Mouse (Mus musculus) kidney, embryonic 15.5 days (tissue): ENCODE data around the gene Lsamp. TPM values are rescaled to one million over a fixed set of nuclear protein-coding genes. Genes with fewer than 3 reads are reported as not detected.

Experiments used
- ATAC-seq: fragments of 200-750 bp; cut with Nextera tagmentation; replicated peaks from 2 replicates; pipeline ENCODE4 v1.8.0; 2017; ENCODE audit warnings: moderate TSS enrichment; ENCODE audit not compliant: low FRiP score
- H3K27ac ChIP-seq: fragments of 300-500 bp; sonication (generic); 2 replicates; pipeline ENCODE4 v1.5.1; 2015; ENCODE audit warnings: mild to moderate bottlenecking, inconsistent platforms
- H3K27me3 ChIP-seq: fragments of 300-500 bp; sonication (generic); 2 replicates; pipeline ENCODE4 v1.6.1; 2015; ENCODE audit warnings: inconsistent platforms
- H3K36me3 ChIP-seq: fragments of 300-500 bp; sonication (generic); 2 replicates; pipeline ENCODE4 v1.6.1; 2015; ENCODE audit warnings: inconsistent platforms
- H3K4me1 ChIP-seq: fragments of 300-500 bp; sonication (generic); 2 replicates; pipeline ENCODE4 v1.6.1; 2015; ENCODE audit warnings: inconsistent platforms
- H3K4me2 ChIP-seq: fragments of 300-500 bp; sonication (generic); 2 replicates; pipeline ENCODE4 v1.6.1; 2015; ENCODE audit warnings: moderate library complexity, mild to moderate bottlenecking, inconsistent platforms
- H3K4me3 ChIP-seq: fragments of 300-500 bp; sonication (generic); replicated peaks from 2 replicates; pipeline ENCODE4 v1.5.1; 2015; ENCODE audit warnings: mild to moderate bottlenecking, inconsistent platforms
- H3K9ac ChIP-seq: fragments of 300-500 bp; sonication (generic); 2 replicates; pipeline ENCODE4 v1.6.1; 2015; ENCODE audit warnings: mild to moderate bottlenecking, inconsistent platforms
- H3K9me3 ChIP-seq: fragments of 300-500 bp; sonication (generic); replicated peaks from 2 replicates; pipeline ENCODE4 v1.6.1; 2016; ENCODE audit warnings: inconsistent platforms
- WGBS: fragments of 180-500 bp; shearing (Covaris S2); methylation state at CpG from one replicate; pipeline ENCODE4 v1.1.7; 2015; ENCODE audit warnings: mixed read lengths; 5-methylcytosine and 5-hydroxymethylcytosine counted together
- microRNA-seq: library from miRNA; unstranded; fragments of <30 nt; microRNA quantifications from one replicate; pipeline ENCODE4, GENCODE M21; 2016
- polyA plus RNA-seq: library from polyadenylated mRNA; unstranded; fragments of >200 nt; fragmentation: Nextera tagmentation; extraction: Ambion mirVana; gene quantifications from 2 replicates; pipeline ENCODE4 v1.2.1, GENCODE M21; 2015

Lsamp gene
- polyA plus RNA-seq, 1 experiment from 2014 or later, result 4.9 TPM

GRCm38 (mm10) chr16:42180473-42180872 lies 2196.3 kb downstream of the Lsamp start:
- no peaks in the 10 kb centered on the region for H3K4me1 ChIP-seq
- ATAC-seq, result no peak
- H3K4me3 ChIP-seq, result no peak overlapping the region
- H3K27ac ChIP-seq, result no peak overlapping the region
- H3K9ac ChIP-seq, result no peak overlapping the region
- H3K27me3 ChIP-seq, result no peaks in the 10 kb centered on the region
- WGBS, result 85% methylated on average over 11 of the region's 11 CpGs
- no peaks in the 10 kb centered on the region for H3K9me3 ChIP-seq
- H3K4me2 ChIP-seq, result no peak overlapping the region
- no peaks in the 10 kb centered on the region for H3K36me3 ChIP-seq

GRCm38 (mm10) chr16:42189431-42190081 lies 2205.4 kb downstream of the Lsamp start:
- H3K27ac ChIP-seq, result peak overlapping the region; percentile 95; the same call in 1 of the 2 replicates

GRCm38 (mm10) chr16:42190114-42191045 lies 2206.2 kb downstream of the Lsamp start:
- peaks cover 10% of the 10 kb centered on the region for H3K4me1 ChIP-seq
- H3K36me3 ChIP-seq, result no peaks in the 10 kb centered on the region
- no peaks in the 10 kb centered on the region for H3K27me3 ChIP-seq
- H3K27ac ChIP-seq, result peak overlapping the region; percentile 95
- H3K4me3 ChIP-seq, result peak overlapping the region; percentile 48
- no peaks in the 10 kb centered on the region for H3K9me3 ChIP-seq
- peak; percentile 97 for ATAC-seq
- 1% methylated on average over 44 of the region's 44 CpGs for WGBS
- H3K9ac ChIP-seq, result peak overlapping the region; percentile 57
- H3K4me2 ChIP-seq, result peak overlapping the region; percentile 94

More at GRCm38 (mm10) chr16:42189431-42190081, 2205.4 kb downstream of the Lsamp start:
- H3K4me2 ChIP-seq, result peak overlapping the region; percentile 94
- H3K4me1 ChIP-seq, result peaks cover 10% of the 10 kb centered on the region
- H3K9ac ChIP-seq, result peak overlapping the region; percentile 27; the same call in 1 of the 2 replicates
- no peak; the same call in none of the 2 replicates for ATAC-seq
- peak overlapping the region; percentile 48 for H3K4me3 ChIP-seq
- no peaks in the 10 kb centered on the region for H3K9me3 ChIP-seq
- no peaks in the 10 kb centered on the region for H3K36me3 ChIP-seq
- H3K27me3 ChIP-seq, result no peaks in the 10 kb centered on the region
- WGBS, result 36% methylated on average over 14 of the region's 14 CpGs

Small RNAs within 50 kb of the gene (microRNA-seq; reads per million reads assigned to microRNA genes)
- gene Gm27887 (not detected), gene Gm47276 (not detected)
